Mouse (Mus musculus) liver, adult 2 months (tissue): ENCODE measurements around the gene Slc35e3. TPM values are rescaled to one million over a fixed set of nuclear protein-coding genes. Genes with fewer than 3 reads are reported as not detected.

Experiments used
- DNase-seq: peaks from one replicate; pipeline ENCODE4 v3.0.0-alpha.2; 2011; ENCODE audit warnings: low read depth, low spot score; ENCODE audit errors: extremely low read depth
- H3K27ac ChIP-seq: fragments of 200-500 bp; replicated peaks from 2 replicates; pipeline ENCODE4 v1.5.1; 2012; ENCODE audit warnings: low read depth, mild to moderate bottlenecking, control low read depth, inconsistent platforms, low read length; ENCODE audit not compliant: insufficient read depth
- H3K27me3 ChIP-seq: fragments of 200-500 bp; 2 replicates; pipeline ENCODE4 v1.6.1; 2012; ENCODE audit warnings: mild to moderate bottlenecking, moderate library complexity, low read length, inconsistent platforms; ENCODE audit not compliant: control insufficient read depth, insufficient read depth
- H3K36me3 ChIP-seq: fragments of 200-500 bp; 2 replicates; pipeline ENCODE4 v1.6.1; 2012; ENCODE audit warnings: low read length, inconsistent platforms; ENCODE audit not compliant: control insufficient read depth, insufficient read depth
- H3K4me1 ChIP-seq: fragments of 200-500 bp; 2 replicates; pipeline ENCODE4 v1.6.1; 2011; ENCODE audit warnings: low read length; ENCODE audit not compliant: control insufficient read depth, insufficient read depth
- H3K4me3 ChIP-seq: fragments of 200-500 bp; 2 replicates; pipeline ENCODE4 v1.5.1; 2011; ENCODE audit warnings: low read depth, mild to moderate bottlenecking, control low read depth, low read length, moderate library complexity; ENCODE audit not compliant: insufficient read depth
- H3K79me2 ChIP-seq: fragments of 200-500 bp; 2 replicates; pipeline ENCODE4 v1.6.1; 2012; ENCODE audit warnings: inconsistent platforms, mild to moderate bottlenecking, low read length, moderate library complexity; ENCODE audit not compliant: control insufficient read depth, insufficient read depth
- H3K9ac ChIP-seq: fragments of 200-500 bp; 2 replicates; pipeline ENCODE4 v1.6.1; 2012; ENCODE audit warnings: low read depth, mild to moderate bottlenecking, control low read depth, inconsistent platforms, low read length
- CTCF ChIP-seq: fragments of 200-500 bp; IDR thresholded peaks from 2 replicates; pipeline ENCODE4 v1.5.1; 2011; ENCODE audit warnings: low read depth, low read length, control low read depth
- POLR2A ChIP-seq: fragments of 200-500 bp; IDR thresholded peaks from 2 replicates; pipeline ENCODE4 v1.6.1; 2011; ENCODE audit warnings: low read length, control low read depth; ENCODE audit not compliant: insufficient read depth; ENCODE audit errors: extremely low read depth
- WGBS: fragments of 180-500 bp; shearing (Covaris S2); methylation state at CpG from one replicate; pipeline ENCODE4 v1.1.7; 2018; 5-methylcytosine and 5-hydroxymethylcytosine counted together
- polyA plus RNA-seq: library from polyadenylated mRNA; depleted of rRNA; stranded (reverse); fragments of >200 nt; gene quantifications from 2 replicates; pipeline ENCODE4 v1.2.3, GENCODE M21; 2012
- total RNA-seq: library from RNA; depleted of rRNA; stranded (reverse); fragments of >200 nt; gene quantifications from 2 replicates; pipeline ENCODE4 v1.2.3, GENCODE M21; 2014

Slc35e3 gene
- total and polyA plus RNA-seq, 2 experiments = 4.1 to 7.1 TPM

GRCm38 (mm10) chr10:117694255-117694953 is 51.8 kb downstream of the Slc35e3 start:
- Histone ChIP-seq H3K9ac (no peak overlapping the region), H3K36me3 (peaks cover 82% of the 10 kb centered on the region), H3K79me2 (0 out of 2 replicates have a peak, but pooled peaks cover 3% of the 10 kb centered on the region), H3K27me3 (no peaks in the 10 kb centered on the region), H3K4me3 (no peak overlapping the region), H3K27ac (no peak overlapping the region), H3K4me1 (no peaks in the 10 kb centered on the region)
- no peak for DNase-seq
- WGBS = 97% methylated on average over 6 of the region's 6 CpGs
- TF ChIP-seq POLR2A (no peak), CTCF (no peak)

GRCm38 (mm10) chr10:117692953-117693352 is 53.2 kb downstream of the Slc35e3 start:
- TF ChIP-seq POLR2A (no peak), CTCF (no peak)
- Histone ChIP-seq H3K4me3 (no peak overlapping the region), H3K27me3 (no peaks in the 10 kb centered on the region), H3K4me1 (no peaks in the 10 kb centered on the region), H3K79me2 (0 out of 2 replicates have a peak, but pooled peaks cover 3% of the 10 kb centered on the region), H3K9ac (no peak overlapping the region), H3K36me3 (peaks cover 74% of the 10 kb centered on the region), H3K27ac (no peak overlapping the region)
- no peak for DNase-seq
- WGBS = 89% methylated on average over 5 of the region's 5 CpGs

GRCm38 (mm10) chr10:117692173-117692572 is 54.0 kb downstream of the Slc35e3 start:
- H3K9ac ChIP-seq = no peak overlapping the region
- H3K79me2 ChIP-seq = 0 out of 2 replicates have a peak, but pooled peaks cover 3% of the 10 kb centered on the region
- H3K36me3 ChIP-seq = peaks cover 68% of the 10 kb centered on the region
- H3K27ac ChIP-seq = no peak overlapping the region
- no peak overlapping the region for H3K4me3 ChIP-seq
- DNase-seq = no peak
- H3K27me3 ChIP-seq = no peaks in the 10 kb centered on the region
- no peak for TF ChIP-seq POLR2A
- TF ChIP-seq CTCF = no peak
- no peaks in the 10 kb centered on the region for H3K4me1 ChIP-seq

GRCm38 (mm10) chr10:117691389-117691968 is 54.7 kb downstream of the Slc35e3 start:
- H3K36me3 ChIP-seq = peaks cover 61% of the 10 kb centered on the region
- H3K27me3 ChIP-seq = no peaks in the 10 kb centered on the region
- no peaks in the 10 kb centered on the region for H3K4me1 ChIP-seq
- H3K4me3 ChIP-seq = no peak overlapping the region
- 90% methylated on average over 10 of the region's 10 CpGs for WGBS
- 0 out of 2 replicates have a peak, but pooled peaks cover 3% of the 10 kb centered on the region for H3K79me2 ChIP-seq
- DNase-seq = no peak
- TF ChIP-seq POLR2A (no peak), CTCF (no peak)
- H3K9ac ChIP-seq = no peak overlapping the region
- H3K27ac ChIP-seq = no peak overlapping the region

- WGBS = 91% methylated on average over 3 of the region's 3 CpGs
- TF ChIP-seq CTCF (no peak), POLR2A (no peak)
- Histone ChIP-seq H3K79me2 (no peaks in the 10 kb centered on the region), H3K4me3 (no peak overlapping the region), H3K4me1 (no peaks in the 10 kb centered on the region), H3K27ac (no peak overlapping the region), H3K27me3 (no peaks in the 10 kb centered on the region), H3K36me3 (peaks cover 56% of the 10 kb centered on the region), H3K9ac (no peak overlapping the region)
- DNase-seq = no peak
Observed at GRCm38 (mm10) chr10:117690770-117691296, 55.3 kb downstream of the Slc35e3 start.

- DNase-seq = no peak
- 82% methylated on average over 2 of the region's 2 CpGs for WGBS
- Histone ChIP-seq H3K36me3 (peaks cover 48% of the 10 kb centered on the region), H3K27ac (no peak overlapping the region), H3K9ac (no peak overlapping the region), H3K27me3 (no peaks in the 10 kb centered on the region), H3K79me2 (no peaks in the 10 kb centered on the region), H3K4me1 (no peaks in the 10 kb centered on the region), H3K4me3 (no peak overlapping the region)
- no peak for TF ChIP-seq POLR2A
- no peak for TF ChIP-seq CTCF
Observed at GRCm38 (mm10) chr10:117690101-117690352, 56.1 kb downstream of the Slc35e3 start.
